Mouse (Mus musculus): ENCODE measurements at regions not wholly inside any gene's neighbourhood (a gene's known extent, or its start where the extent isn't known, plus 50 kb on each side); places are given as distances from the start of the nearest gene placed in this dataset.
A peak's percentile ranks its signal among the peaks of the same experiment; 100 is the strongest.

GRCm38 (mm10) chr2:45178849-45179453, 61.8 kb upstream of the Zeb2 start:
- Histone ChIP-seq H3K4me3 (ENCODE audit: low read depth, low read length) (no peak overlapping the region), H3K27ac (ENCODE audit: low read length) (no peak overlapping the region), H3K4me2 (ENCODE audit: low read length) (no peak overlapping the region), H3K9ac (ENCODE audit: low read depth, low read length) (no peak overlapping the region), H3K4me1 (ENCODE audit: control insufficient read depth, insufficient read depth, low read length) (no peaks in the 10 kb centered on the region; the same call in 1 of the 2 replicates), H3K9me3 (replicated peaks; ENCODE audit: control insufficient read depth, low read length, poor library complexity, severe bottlenecking) (no peaks in the 10 kb centered on the region), H3K27me3 (ENCODE audit: control insufficient read depth, insufficient read depth, low read depth, low read length) (no peaks in the 10 kb centered on the region), H3K36me3 (ENCODE audit: control insufficient read depth, insufficient read depth, low read length) (no peaks in the 10 kb centered on the region)
- ATAC-seq: no peak
- WGBS: 84% methylated on average over 1 of the region's 1 CpGs

- H3K36me3 ChIP-seq (ENCODE audit: control insufficient read depth, insufficient read depth, low read length): no peaks in the 10 kb centered on the region
- ATAC-seq: no peak
- H3K4me1 ChIP-seq (ENCODE audit: control insufficient read depth, insufficient read depth, low read length): peaks cover 7% of the 10 kb centered on the region
- H3K9me3 ChIP-seq (replicated peaks; ENCODE audit: control insufficient read depth, low read length, poor library complexity, severe bottlenecking): no peaks in the 10 kb centered on the region
- H3K4me3 ChIP-seq (ENCODE audit: low read depth, low read length): no peak overlapping the region
- H3K4me2 ChIP-seq (ENCODE audit: low read length): no peak overlapping the region
- 75% methylated on average over 8 of the region's 8 CpGs for WGBS
- H3K27ac ChIP-seq (ENCODE audit: low read length): no peak overlapping the region
- H3K9ac ChIP-seq (ENCODE audit: low read depth, low read length): no peak overlapping the region
- H3K27me3 ChIP-seq (ENCODE audit: control insufficient read depth, insufficient read depth, low read depth, low read length): no peaks in the 10 kb centered on the region
These were observed 55.2 kb upstream of the Zeb2 start for GRCm38 (mm10) chr2:45172382-45172781.

GRCm38 (mm10) chr2:45171520-45172173, 54.5 kb upstream of the Zeb2 start:
- no peaks in the 10 kb centered on the region for H3K36me3 ChIP-seq (ENCODE audit: control insufficient read depth, insufficient read depth, low read length)
- H3K9me3 ChIP-seq (replicated peaks; ENCODE audit: control insufficient read depth, low read length, poor library complexity, severe bottlenecking): no peaks in the 10 kb centered on the region
- H3K27ac ChIP-seq (ENCODE audit: low read length): no peak overlapping the region
- no peak overlapping the region for H3K9ac ChIP-seq (ENCODE audit: low read depth, low read length)
- H3K4me3 ChIP-seq (ENCODE audit: low read depth, low read length): no peak overlapping the region
- peaks cover 7% of the 10 kb centered on the region for H3K4me1 ChIP-seq (ENCODE audit: control insufficient read depth, insufficient read depth, low read length)
- no peak overlapping the region for H3K4me2 ChIP-seq (ENCODE audit: low read length)
- peak; percentile 60; the same call in 1 of the 2 replicates for ATAC-seq
- H3K27me3 ChIP-seq (ENCODE audit: control insufficient read depth, insufficient read depth, low read depth, low read length): no peaks in the 10 kb centered on the region
- 45% methylated on average over 12 of the region's 12 CpGs for WGBS

GRCm38 (mm10) chr2:45170272-45170671, 53.1 kb upstream of the Zeb2 start:
- no peak overlapping the region for H3K4me2 ChIP-seq (ENCODE audit: low read length)
- no peak overlapping the region for H3K4me3 ChIP-seq (ENCODE audit: low read depth, low read length)
- H3K4me1 ChIP-seq (ENCODE audit: control insufficient read depth, insufficient read depth, low read length): peaks cover 7% of the 10 kb centered on the region
- 50% methylated on average over 3 of the region's 3 CpGs for WGBS
- peak; percentile 42; the same call in 1 of the 2 replicates for ATAC-seq
- no peaks in the 10 kb centered on the region for H3K9me3 ChIP-seq (replicated peaks; ENCODE audit: control insufficient read depth, low read length, poor library complexity, severe bottlenecking)
- no peaks in the 10 kb centered on the region for H3K36me3 ChIP-seq (ENCODE audit: control insufficient read depth, insufficient read depth, low read length)
- no peaks in the 10 kb centered on the region for H3K27me3 ChIP-seq (ENCODE audit: control insufficient read depth, insufficient read depth, low read depth, low read length)
- H3K27ac ChIP-seq (ENCODE audit: low read length): no peak overlapping the region
- H3K9ac ChIP-seq (ENCODE audit: low read depth, low read length): no peak overlapping the region

- peaks cover 7% of the 10 kb centered on the region for H3K4me1 ChIP-seq (ENCODE audit: control insufficient read depth, insufficient read depth, low read length)
- H3K27ac ChIP-seq (ENCODE audit: low read length): no peak overlapping the region
- no peak overlapping the region for H3K9ac ChIP-seq (ENCODE audit: low read depth, low read length)
- no peak overlapping the region for H3K4me2 ChIP-seq (ENCODE audit: low read length)
- H3K4me3 ChIP-seq (ENCODE audit: low read depth, low read length): no peak overlapping the region
- no peaks in the 10 kb centered on the region for H3K36me3 ChIP-seq (ENCODE audit: control insufficient read depth, insufficient read depth, low read length)
- peak; percentile 54; the same call in 1 of the 2 replicates for ATAC-seq
- no peaks in the 10 kb centered on the region for H3K9me3 ChIP-seq (replicated peaks; ENCODE audit: control insufficient read depth, low read length, poor library complexity, severe bottlenecking)
- 23% methylated on average over 9 of the region's 9 CpGs for whole genome bisulfite sequencing
- H3K27me3 ChIP-seq (ENCODE audit: control insufficient read depth, insufficient read depth, low read depth, low read length): no peaks in the 10 kb centered on the region
These were observed 52.4 kb upstream of the Zeb2 start for GRCm38 (mm10) chr2:45169429-45170070.

- Histone ChIP-seq H3K4me3 (ENCODE audit: low read depth, low read length) (no peak overlapping the region), H3K27me3 (ENCODE audit: control insufficient read depth, insufficient read depth, low read depth, low read length) (no peaks in the 10 kb centered on the region), H3K4me2 (ENCODE audit: low read length) (no peak overlapping the region), H3K9ac (ENCODE audit: low read depth, low read length) (no peak overlapping the region), H3K27ac (ENCODE audit: low read length) (no peak overlapping the region), H3K36me3 (ENCODE audit: control insufficient read depth, insufficient read depth, low read length) (no peaks in the 10 kb centered on the region), H3K4me1 (ENCODE audit: control insufficient read depth, insufficient read depth, low read length) (peaks cover 7% of the 10 kb centered on the region), H3K9me3 (replicated peaks; ENCODE audit: control insufficient read depth, low read length, poor library complexity, severe bottlenecking) (no peaks in the 10 kb centered on the region)
- WGBS: 93% methylated on average over 3 of the region's 3 CpGs
- no peak for ATAC-seq
These were observed 51.4 kb upstream of the Zeb2 start for GRCm38 (mm10) chr2:45168606-45169005.

All from midbrain, embryonic 16.5 days (tissue).